Mouse (Mus musculus) myocyte (in vitro differentiated cells): Measurements from ENCODE around the gene Bcas3. TPM values are rescaled to one million over a fixed set of nuclear protein-coding genes. Genes with fewer than 3 reads are reported as not detected.

ENCODE experiments used
- H3K27me3 ChIP-seq: one replicate; pipeline ENCODE4 v1.6.1; 2011; ENCODE audit not compliant: control insufficient read depth, insufficient read depth, insufficient read length
- H3K36me3 ChIP-seq: one replicate; pipeline ENCODE4 v1.6.1; 2011; ENCODE audit not compliant: control insufficient read depth, insufficient read depth
- H3K4me2 ChIP-seq: one replicate; pipeline ENCODE4 v1.6.1; 2011; ENCODE audit warnings: low read depth, control low read depth
- H3K4me3 ChIP-seq: one replicate; pipeline ENCODE4 v1.5.1; 2011; ENCODE audit warnings: mild to moderate bottlenecking, control low read depth, moderate library complexity
- H3K79me2 ChIP-seq: one replicate; pipeline ENCODE4 v1.6.1; 2011; ENCODE audit not compliant: control insufficient read depth, insufficient read depth
- H3ac ChIP-seq: one replicate; pipeline ENCODE4 v1.6.1; 2011; ENCODE audit not compliant: control insufficient read depth, insufficient read length
- CEBPB ChIP-seq: IDR thresholded peaks from 2 replicates; pipeline ENCODE4 v1.6.1; 2011; ENCODE audit warnings: mild to moderate bottlenecking, moderate library complexity; ENCODE audit not compliant: poor library complexity, insufficient read depth, severe bottlenecking
- E2F4 ChIP-seq: IDR thresholded peaks from one replicate; pipeline ENCODE4 v1.6.1; 2011; ENCODE audit warnings: mild to moderate bottlenecking, control low read depth, moderate library complexity; ENCODE audit not compliant: insufficient read depth
- MAX ChIP-seq: IDR thresholded peaks from one replicate; pipeline ENCODE4 v1.6.1; 2011; ENCODE audit warnings: low read depth, mild to moderate bottlenecking, control low read depth
- MYOD1 ChIP-seq, 3 experiments: IDR thresholded peaks; one replicate each; pipeline ENCODE4 v1.6.1; 2011; ENCODE audit warnings: control low read depth in 2 of 3, low read depth in 2 of 3, mild to moderate bottlenecking in 2 of 3, moderate library complexity in 1 of 3; ENCODE audit not compliant: insufficient read length in 2 of 3, control insufficient read depth in 1 of 3
- MYOG ChIP-seq, 3 experiments: IDR thresholded peaks; one replicate each; pipeline ENCODE4 v1.6.1; 2011; ENCODE audit warnings: control low read depth in 2 of 3, low read depth in 2 of 3, mild to moderate bottlenecking in 2 of 3; ENCODE audit not compliant: insufficient read length in 2 of 3, control insufficient read depth in 1 of 3, insufficient read depth in 1 of 3
- POLR2A ChIP-seq: IDR thresholded peaks from one replicate; pipeline ENCODE4 v1.6.1; 2011; ENCODE audit warnings: low read depth, mild to moderate bottlenecking, control low read depth, moderate library complexity; ENCODE audit not compliant: insufficient read length
- POLR2AphosphoS2 ChIP-seq: IDR thresholded peaks from one replicate; pipeline ENCODE4 v1.6.1; 2011; ENCODE audit warnings: low read depth, control low read depth; ENCODE audit not compliant: insufficient read length
- REST ChIP-seq: IDR thresholded peaks from one replicate; pipeline ENCODE4 v1.6.1; 2011; ENCODE audit warnings: mild to moderate bottlenecking, control low read depth, moderate library complexity; ENCODE audit not compliant: insufficient read depth, insufficient read length
- SRF ChIP-seq: IDR thresholded peaks from one replicate; pipeline ENCODE4 v1.6.1; 2011; ENCODE audit warnings: low read depth; ENCODE audit not compliant: control insufficient read depth, insufficient read length
- TCF12 ChIP-seq: IDR thresholded peaks from one replicate; pipeline ENCODE4 v1.6.1; 2011; ENCODE audit warnings: mild to moderate bottlenecking, control low read depth; ENCODE audit not compliant: poor library complexity, insufficient read depth, severe bottlenecking
- TCF3 ChIP-seq: IDR thresholded peaks from one replicate; pipeline ENCODE4 v1.6.1; 2011; ENCODE audit warnings: low read depth, control low read depth; ENCODE audit not compliant: insufficient read length
- USF1 ChIP-seq: IDR thresholded peaks from one replicate; pipeline ENCODE4 v1.6.1; 2011; ENCODE audit warnings: low read depth, mild to moderate bottlenecking, control low read depth, moderate library complexity
- polyA plus RNA-seq: library from polyadenylated mRNA; unstranded; fragments of >200 nt; fragmentation: generic; extraction: Trizol; gene quantifications from one replicate; pipeline ENCODE4 v1.2.1, GENCODE M21; 2012; ENCODE audit warnings: missing spikeins

Bcas3 gene
- polyA plus RNA-seq, 1 experiment = 30.1 TPM

- no peak for TF ChIP-seq POLR2AphosphoS2
- TF ChIP-seq REST = no peak
- TF ChIP-seq MYOD1 (IDR thresholded peaks at IDR 0.05; ENCODE audit: control insufficient read depth in 1 of 3, insufficient read length in 2 of 3, low read depth in 2 of 3) = peak in 1 of 3 experiments; percentile 15
- no peak for TF ChIP-seq TCF3
- TF ChIP-seq MYOG (IDR thresholded peaks at IDR 0.05; ENCODE audit: control insufficient read depth in 1 of 3, insufficient read depth in 1 of 3, insufficient read length in 2 of 3, low read depth in 2 of 3) = peak in 1 of 3 experiments; percentile 23
- TF ChIP-seq E2F4 = no peak
- no peak for TF ChIP-seq POLR2A
- TF ChIP-seq MAX = no peak
- no peak for TF ChIP-seq CEBPB
- no peak for TF ChIP-seq TCF12
- no peak for TF ChIP-seq SRF
- Histone ChIP-seq H3K79me2 (no peaks in the 10 kb centered on the region), H3ac (no peak overlapping the region), H3K27me3 (no peaks in the 10 kb centered on the region), H3K4me3 (no peak overlapping the region), H3K4me2 (peak overlapping the region; percentile 12), H3K36me3 (no peaks in the 10 kb centered on the region)
Observed at GRCm38 (mm10) chr11:85760486-85761141, 407.6 kb downstream of the Bcas3 start.

- Histone ChIP-seq H3ac (no peak overlapping the region), H3K36me3 (no peaks in the 10 kb centered on the region), H3K4me2 (peak overlapping the region; percentile 12), H3K79me2 (no peaks in the 10 kb centered on the region), H3K27me3 (no peaks in the 10 kb centered on the region), H3K4me3 (no peak overlapping the region)
- TF ChIP-seq SRF (no peak), TCF12 (no peak), MYOD1 (IDR thresholded peaks at IDR 0.05; ENCODE audit: control insufficient read depth in 1 of 3, insufficient read length in 2 of 3, low read depth in 2 of 3) (no peak), REST (no peak), MYOG (IDR thresholded peaks at IDR 0.05; ENCODE audit: control insufficient read depth in 1 of 3, insufficient read depth in 1 of 3, insufficient read length in 2 of 3, low read depth in 2 of 3) (no peak)
Observed at GRCm38 (mm10) chr11:85761170-85761569, 408.2 kb downstream of the Bcas3 start.

- TF ChIP-seq POLR2A (no peak), SRF (no peak)
Observed at GRCm38 (mm10) chr11:85763655-85764054, 410.7 kb downstream of the Bcas3 start.

DNA sequence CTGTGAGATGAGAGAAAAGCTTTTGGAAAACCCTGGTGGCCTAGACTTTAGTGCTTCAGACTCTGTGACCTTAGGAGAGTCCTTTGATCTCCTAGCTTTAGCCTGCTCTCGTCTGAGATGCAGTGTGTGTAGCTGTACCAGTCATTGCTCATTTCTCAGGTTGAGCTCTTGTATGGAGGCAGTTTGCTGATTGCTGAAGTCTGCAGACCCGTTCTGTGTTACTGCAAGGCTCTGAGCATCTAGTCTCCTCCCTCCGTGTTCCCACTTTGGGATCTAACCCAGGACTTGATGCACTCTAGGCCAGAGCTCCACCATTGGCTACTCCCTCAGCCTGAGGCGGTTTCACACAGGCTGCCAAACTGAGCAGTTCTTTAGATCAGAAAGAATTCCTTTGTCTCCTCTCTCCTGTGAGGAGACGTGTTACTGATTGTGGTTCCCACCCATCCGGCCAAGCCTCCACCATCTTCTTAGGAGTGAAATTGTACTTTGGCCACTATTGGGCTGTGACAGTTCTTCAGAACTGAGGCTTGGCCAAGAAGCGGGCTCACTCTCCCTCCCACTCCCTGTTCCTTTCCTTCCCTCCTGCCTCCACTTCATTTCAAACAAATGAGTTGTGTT, 413.2 kb downstream of the Bcas3 start:
- no peak overlapping the region for H3K4me2 ChIP-seq
- no peak overlapping the region for H3ac ChIP-seq
- H3K27me3 ChIP-seq = no peaks in the 10 kb centered on the region
- no peaks in the 10 kb centered on the region for H3K36me3 ChIP-seq
- TF ChIP-seq MAX (no peak), POLR2A (no peak), REST (no peak), USF1 (no peak), POLR2AphosphoS2 (no peak), MYOD1 (IDR thresholded peaks at IDR 0.05; ENCODE audit: control insufficient read depth in 1 of 3, insufficient read length in 2 of 3, low read depth in 2 of 3) (no peak), TCF3 (no peak), MYOG (IDR thresholded peaks at IDR 0.05; ENCODE audit: control insufficient read depth in 1 of 3, insufficient read depth in 1 of 3, insufficient read length in 2 of 3, low read depth in 2 of 3) (no peak), E2F4 (no peak), TCF12 (no peak), CEBPB (no peak), SRF (no peak)
- no peaks in the 10 kb centered on the region for H3K79me2 ChIP-seq
- H3K4me3 ChIP-seq = no peak overlapping the region

More at GRCm38 (mm10) chr11:85763655-85764054, 410.7 kb downstream of the Bcas3 start:
- Histone ChIP-seq H3K4me3 (no peak overlapping the region), H3K27me3 (no peaks in the 10 kb centered on the region), H3K4me2 (no peak overlapping the region), H3ac (no peak overlapping the region), H3K36me3 (no peaks in the 10 kb centered on the region), H3K79me2 (no peaks in the 10 kb centered on the region)

DNA sequence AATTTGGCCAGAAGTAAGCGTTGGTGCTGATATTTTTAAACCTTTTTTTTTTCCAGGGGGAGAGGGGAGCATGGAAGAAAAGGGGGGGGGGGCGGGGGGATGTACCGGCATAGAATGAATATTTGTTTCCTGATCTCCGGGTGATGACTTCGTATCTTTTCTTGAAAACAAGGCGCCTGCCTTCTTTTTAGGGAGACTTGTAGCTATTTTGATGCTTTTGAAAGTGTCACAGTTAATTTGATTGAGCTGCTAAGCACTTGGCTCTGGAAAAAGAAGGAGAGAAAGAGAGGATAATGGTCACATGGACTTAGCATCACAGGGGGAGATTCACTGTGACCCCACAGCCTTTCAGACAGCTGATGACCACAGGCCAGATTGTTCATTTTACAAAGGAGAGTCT, 413.8 kb downstream of the Bcas3 start:
- Histone ChIP-seq H3K27me3 (no peaks in the 10 kb centered on the region), H3K4me2 (no peak overlapping the region), H3ac (no peak overlapping the region), H3K36me3 (no peaks in the 10 kb centered on the region), H3K79me2 (no peaks in the 10 kb centered on the region), H3K4me3 (no peak overlapping the region)
- TF ChIP-seq POLR2A (no peak), USF1 (no peak), MAX (no peak), MYOG (IDR thresholded peaks at IDR 0.05; ENCODE audit: control insufficient read depth in 1 of 3, insufficient read depth in 1 of 3, insufficient read length in 2 of 3, low read depth in 2 of 3) (no peak), MYOD1 (IDR thresholded peaks at IDR 0.05; ENCODE audit: control insufficient read depth in 1 of 3, insufficient read length in 2 of 3, low read depth in 2 of 3) (no peak), POLR2AphosphoS2 (no peak)
